Comparison of ENCODE assay signal across 8 mouse cellular contexts in genomic region chr6:89339447-89339846, GRCm38 (mm10). TPM values are rescaled to one million over a fixed set of nuclear protein-coding genes. Genes with fewer than 3 reads are reported as not detected.
DNase-seq lines count a peak whose midpoint lies in the region; ATAC-seq and TF ChIP-seq lines count a peak whose summit lies in the region.

No protein-coding gene starts in this region.

- no peak for TF ChIP-seq POLR2A in lung, adult 2 months (IDR thresholded peaks at IDR 0.05; ENCODE audit: borderline replicate concordance, extremely low read depth, low read depth, low read length)

- H3K27me3 ChIP-seq in heart, postnatal 0 days (ENCODE audit: control insufficient read depth, insufficient read depth, low read length) = no peaks in the 10 kb centered on the region
- H3K27me3 ChIP-seq in embryonic facial prominence, embryonic 10.5 days (replicated peaks; ENCODE audit: low read depth, poor library complexity, severe bottlenecking) = no peaks in the 10 kb centered on the region

- TF ChIP-seq CTCF in lung, adult 2 months (IDR thresholded peaks at IDR 0.05; ENCODE audit: insufficient read depth, low read length) = 0 out of 2 replicates have a peak, but pooled peaks have one; percentile 5
- peak; percentile 55 for TF ChIP-seq CTCF in heart, postnatal 0 days (IDR thresholded peaks at IDR 0.05; ENCODE audit: low read depth)

- peaks cover 77% of the 10 kb centered on the region for H3K36me3 ChIP-seq in heart, postnatal 0 days (replicated peaks; ENCODE audit: control insufficient read depth, insufficient read depth, low read length)
- peaks cover 99% of the 10 kb centered on the region for H3K36me3 ChIP-seq in embryonic facial prominence, embryonic 10.5 days (replicated peaks)

- peak overlapping the region; percentile 69 for H3K27ac ChIP-seq in heart, postnatal 0 days (ENCODE audit: low read depth)
- H3K27ac ChIP-seq in embryonic facial prominence, embryonic 10.5 days (replicated peaks) = no peak overlapping the region

- no peaks in the 10 kb centered on the region for H3K9me3 ChIP-seq in heart, postnatal 0 days (replicated peaks; ENCODE audit: control insufficient read depth, low read length)
- H3K9me3 ChIP-seq in embryonic facial prominence, embryonic 10.5 days = no peaks in the 10 kb centered on the region

- peak; percentile 63 to 77 for DNase-seq in cerebellum, postnatal 10 days
- no peak for DNase-seq in lung, adult 2 months
- DNase-seq in lung, adult 18-20 months = no peak
- peak; percentile 74 for DNase-seq in heart, postnatal 0 days (ENCODE audit: low spot score)
- peak; percentile 61 to 82 for DNase-seq in lung, postnatal 4 days
- DNase-seq in embryonic facial prominence, embryonic 10.5 days (ENCODE audit: low spot score) = no peak

- H3K4me3 ChIP-seq in lung, adult 2 months (replicated peaks; ENCODE audit: extremely low read depth, low read depth, low read length) = no peak overlapping the region
- H3K4me3 ChIP-seq in heart, postnatal 0 days (ENCODE audit: low read depth, low read length) = no peak overlapping the region
- no peak overlapping the region for H3K4me3 ChIP-seq in embryonic facial prominence, embryonic 10.5 days

- peak; percentile 51; the same call in 1 of the 2 replicates for TF ChIP-seq EP300 in heart, postnatal 0 days (IDR thresholded peaks at IDR 0.05; ENCODE audit: low read depth)

- ATAC-seq in cerebellum, adult (ENCODE audit: insufficient number of reproducible peaks, low FRiP score, low TSS enrichment) = no peak
- ATAC-seq in heart, postnatal 0 days (ENCODE audit: insufficient read depth, low read depth) = peak; percentile 87
- no peak for ATAC-seq in megakaryocyte-erythroid progenitor cell, adult 5-6 weeks (replicated peaks; ENCODE audit: low FRiP score, low TSS enrichment, poor library complexity, severe bottlenecking)

- H3K4me1 ChIP-seq in lung, adult 2 months (ENCODE audit: control insufficient read depth, insufficient read depth, low read length) = peaks cover 6% of the 10 kb centered on the region
- peaks cover 34% of the 10 kb centered on the region for H3K4me1 ChIP-seq in heart, postnatal 0 days (ENCODE audit: control insufficient read depth, insufficient read depth)
- peaks cover 12% of the 10 kb centered on the region for H3K4me1 ChIP-seq in embryonic facial prominence, embryonic 10.5 days

- no peak overlapping the region for H3K4me2 ChIP-seq in heart, postnatal 0 days (ENCODE audit: low read depth, low read length)

- H3K9ac ChIP-seq in heart, postnatal 0 days (replicated peaks; ENCODE audit: low read depth, low read length) = no peak overlapping the region; the same call in 1 of the 2 replicates

- 82% methylated on average over 2 of the region's 2 CpGs for WGBS in lung, adult 2 months
- 69% methylated on average over 2 of the region's 2 CpGs for WGBS in heart, postnatal 0 days
- WGBS in embryonic facial prominence, embryonic 10.5 days = 75% methylated on average over 2 of the region's 2 CpGs

RNA-seq across cellular contexts. Expression of gene Plxna1, which starts 23.0 kb away (rescaled TPM):
- polyA plus RNA-seq in lung, adult 2 months (2012; rRNA removed) = 153 and 189 TPM in 2 replicates
- 30.4 and 133 TPM in 2 replicates for total RNA-seq in heart, postnatal 0 days (2014; rRNA removed; ENCODE audit: low replicate concordance)
- 7.8 and 8.1 TPM in 2 replicates for polyA plus RNA-seq in heart, postnatal 0 days (2015; fragmentation: Nextera tagmentation; extraction: Ambion mirVana)
- total RNA-seq in megakaryocyte-erythroid progenitor cell, adult 5-6 weeks (2014; fragmentation: Nextera tagmentation) = 6.2 and 9.0 TPM in 2 replicates
- 1.4 and 4.8 TPM in 2 replicates for total RNA-seq in megakaryocyte-erythroid progenitor cell, adult 5-6 weeks (2017)
- 24.9 and 25.5 TPM in 2 replicates for polyA plus RNA-seq in embryonic facial prominence, embryonic 10.5 days (2016; fragmentation: Nextera tagmentation; extraction: Ambion mirVana)

Comparison
In these comparisons a context has a peak if more than half of its experiments do, and no peak if none do; other contexts are left out.
1. DNase-seq: peak in cerebellum, postnatal 10 days (2 of 2), heart, postnatal 0 days (single experiment) and lung, postnatal 4 days (2 of 2); none in lung, adult 2 months (single experiment), lung, adult 18-20 months (0 of 2) and embryonic facial prominence, embryonic 10.5 days (single experiment).